Comparison of ENCODE assay signal across 14 mouse cellular contexts in genomic region chr12:117273166-117273565, GRCm38 (mm10).
A peak's percentile ranks its signal among the peaks of the same experiment; 100 is the strongest.
DNase-seq lines count a peak whose midpoint lies in the region; ATAC-seq lines count a peak whose summit lies in the region.
"Had no signal": no experiment of that assay in that cellular context is flagged by ENCODE, and none has a peak within 500 bp of the region (broad histone marks: within the 10 kb centered on the region; RNA-seq: fewer than 3 reads in every experiment).

No protein-coding gene starts in this region.

- H3K36me3 ChIP-seq in forebrain, embryonic 10.5 days (replicated peaks): peaks cover 96% of the 10 kb centered on the region
- H3K36me3 ChIP-seq in hindbrain, embryonic 13.5 days: peaks cover 42% of the 10 kb centered on the region
- H3K36me3 ChIP-seq in midbrain, embryonic 15.5 days (replicated peaks): peaks cover 9% of the 10 kb centered on the region; the same call in 1 of the 2 replicates
- H3K36me3 ChIP-seq: heart, embryonic 10.5 days had no signal

- H3K4me2 ChIP-seq in hindbrain, embryonic 13.5 days: no peak overlapping the region
- no peak overlapping the region for H3K4me2 ChIP-seq in midbrain, embryonic 15.5 days

- H3K27ac ChIP-seq in forebrain, embryonic 10.5 days: peak overlapping the region; percentile 62
- peak overlapping the region; percentile 88 for H3K27ac ChIP-seq in hindbrain, embryonic 13.5 days
- peak overlapping the region; percentile 78 for H3K27ac ChIP-seq in midbrain, embryonic 15.5 days
- H3K27ac ChIP-seq: heart, embryonic 10.5 days; liver, embryonic 14.5 days had no signal

- H3K9ac ChIP-seq in hindbrain, embryonic 13.5 days: peak overlapping the region; percentile 9; the same call in 1 of the 2 replicates
- H3K9ac ChIP-seq in midbrain, embryonic 15.5 days: no peak overlapping the region
- H3K9ac ChIP-seq: liver, embryonic 14.5 days had no signal

- ATAC-seq in hindbrain, embryonic 13.5 days (ENCODE audit: low FRiP score): peak; percentile 38; the same call in 1 of the 2 replicates
- peak; percentile 62 for ATAC-seq in midbrain, embryonic 15.5 days (replicated peaks)
- ATAC-seq in megakaryocyte progenitor cell, adult 5-6 weeks (replicated peaks; ENCODE audit: poor library complexity): no peak

- WGBS in forebrain, embryonic 10.5 days: 11% methylated on average over 4 of the region's 4 CpGs
- 18% methylated on average over 4 of the region's 4 CpGs for WGBS in hindbrain, embryonic 13.5 days
- 3% methylated on average over 4 of the region's 4 CpGs for WGBS in midbrain, embryonic 15.5 days

- DNase-seq in embryo, embryonic 10 days (ENCODE audit: low spot score): peak; percentile 49
- DNase-seq in forebrain, embryonic 10.5 days (ENCODE audit: extremely low spot score, low spot score): no peak
- no peak for DNase-seq in heart, adult 18-20 months
- DNase-seq in cerebellum, postnatal 36 days: no peak
- no peak for DNase-seq in lung, postnatal 25 days (ENCODE audit: low spot score)
- DNase-seq: cerebellum, adult 18-20 months; kidney, postnatal 10 days; spleen, adult 18-20 months had no signal

- no peaks in the 10 kb centered on the region for H3K27me3 ChIP-seq in forebrain, embryonic 10.5 days (ENCODE audit: poor library complexity, severe bottlenecking)
- no peaks in the 10 kb centered on the region for H3K27me3 ChIP-seq in hindbrain, embryonic 13.5 days
- H3K27me3 ChIP-seq in midbrain, embryonic 15.5 days (replicated peaks): no peaks in the 10 kb centered on the region
- H3K27me3 ChIP-seq: CH12.LX had no signal

- H3K4me3 ChIP-seq in forebrain, embryonic 10.5 days: no peak overlapping the region
- H3K4me3 ChIP-seq in hindbrain, embryonic 13.5 days: no peak overlapping the region
- H3K4me3 ChIP-seq in midbrain, embryonic 15.5 days: no peak overlapping the region
- H3K4me3 ChIP-seq: heart, embryonic 10.5 days had no signal

- H3K9me3 ChIP-seq in forebrain, embryonic 10.5 days: no peaks in the 10 kb centered on the region
- H3K9me3 ChIP-seq in hindbrain, embryonic 13.5 days: no peaks in the 10 kb centered on the region
- H3K9me3 ChIP-seq in midbrain, embryonic 15.5 days: no peaks in the 10 kb centered on the region
- H3K9me3 ChIP-seq: heart, embryonic 10.5 days had no signal

- peaks cover 30% of the 10 kb centered on the region for H3K4me1 ChIP-seq in forebrain, embryonic 10.5 days
- H3K4me1 ChIP-seq in hindbrain, embryonic 13.5 days (replicated peaks): peaks cover 57% of the 10 kb centered on the region
- peaks cover 47% of the 10 kb centered on the region for H3K4me1 ChIP-seq in midbrain, embryonic 15.5 days
